Mouse (Mus musculus) layer of hippocampus, adult 18-20 months (tissue): ENCODE measurements around the gene Sec16b. TPM values are rescaled to one million over a fixed set of nuclear protein-coding genes. Genes with fewer than 3 reads are reported as not detected.

Experiments used
- DNase-seq, 2 experiments: peaks; one replicate each; pipeline ENCODE4 v3.0.0; 2022; ENCODE audit warnings: low spot score in 2 of 2
- total RNA-seq, 2 experiments: library from RNA; stranded (reverse); gene quantifications; 2 replicates each; pipeline ENCODE4 v1.2.3; 2021

The Sec16b gene
- total RNA-seq, 2 experiments from 2014 or later: 0.32 to 0.46 TPM

DNA sequence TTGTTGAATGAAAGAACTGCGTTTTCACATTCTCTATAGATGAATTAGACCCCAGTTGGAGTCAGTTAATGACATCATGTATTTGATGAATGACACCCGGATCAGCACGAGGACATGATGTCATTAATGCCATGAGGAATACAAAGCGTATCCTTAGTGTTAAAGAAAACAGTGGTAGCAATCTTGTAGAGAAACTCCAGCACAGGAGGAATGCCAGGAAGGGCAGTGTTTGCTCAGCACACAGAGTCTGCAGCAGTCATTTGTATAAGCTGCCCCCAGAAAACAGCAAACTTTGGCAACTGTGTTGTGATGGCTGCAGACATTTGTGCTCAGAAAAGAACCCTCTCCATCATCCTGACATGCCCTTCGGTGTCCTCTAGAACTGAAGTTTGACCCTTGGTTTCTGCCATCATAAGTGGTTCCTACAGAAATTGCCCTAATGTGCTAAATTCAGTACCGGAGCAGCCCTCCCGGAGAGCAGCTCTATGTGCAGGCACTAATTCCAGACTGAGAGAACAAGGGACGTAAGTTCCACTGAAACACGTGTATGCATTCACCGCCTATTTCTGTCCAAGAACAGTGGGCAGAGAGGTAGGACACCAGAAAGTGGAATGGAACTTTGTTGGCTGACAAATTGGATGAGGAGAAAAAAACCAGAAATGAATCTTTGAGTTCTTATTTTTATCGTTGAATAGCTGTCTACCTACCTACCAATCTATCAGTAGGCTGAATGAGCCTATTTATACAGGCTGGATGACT, 6.3 kb downstream of the Sec16b start:
- no peak for DNase-seq

DNA sequence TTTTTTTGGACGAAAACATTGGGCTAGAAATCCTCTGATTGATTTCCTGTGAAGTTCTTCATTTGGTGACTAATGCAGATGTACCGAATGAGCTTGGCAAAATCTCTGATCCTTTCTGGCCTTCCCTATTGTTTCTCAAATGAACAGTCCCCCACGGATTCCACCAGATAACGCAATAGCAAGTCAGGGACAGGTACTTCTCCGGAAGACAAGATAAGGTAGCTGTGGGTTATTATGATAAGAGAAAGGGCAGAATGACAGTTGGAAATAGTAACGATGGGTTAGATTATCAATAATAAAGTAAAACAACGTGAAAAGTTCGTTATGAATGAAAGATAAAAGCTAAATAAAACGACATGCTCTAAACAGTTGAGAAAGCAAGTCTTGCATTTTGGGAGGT, 7.0 kb downstream of the Sec16b start:
- no peak for DNase-seq

- no peak for DNase-seq
These were observed 7.8 kb downstream of the Sec16b start for GRCm38 (mm10) chr1:157514298-157514697.

- no peak for DNase-seq
These were observed 10.6 kb downstream of the Sec16b start for GRCm38 (mm10) chr1:157516838-157517808.

GRCm38 (mm10) chr1:157518111-157518523, 11.6 kb downstream of the Sec16b start:
- DNase-seq: peak; percentile 77 to 90

DNA sequence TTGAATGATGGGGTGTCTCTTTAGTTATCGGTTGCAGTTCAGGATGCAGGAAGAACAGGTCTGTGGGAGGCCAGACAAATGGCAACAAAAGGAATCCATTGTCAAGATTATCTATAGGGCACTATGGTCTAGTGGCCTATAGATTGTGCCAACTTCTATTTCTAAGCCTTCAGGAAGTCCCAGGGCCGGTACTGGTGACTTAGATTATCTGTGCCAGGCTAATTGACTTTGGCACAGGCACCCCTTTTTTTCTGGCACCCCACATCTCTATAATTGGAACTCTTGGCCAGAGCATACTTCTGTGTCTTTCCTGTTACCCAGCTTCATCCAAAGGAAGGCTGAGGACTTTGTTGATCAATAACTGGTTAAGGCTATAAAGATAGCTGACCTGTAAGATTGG, 12.9 kb downstream of the Sec16b start:
- no peak for DNase-seq

- no peak for DNase-seq
These were observed 15.8 kb downstream of the Sec16b start for GRCm38 (mm10) chr1:157522322-157522721.

GRCm38 (mm10) chr1:157524775-157525174, 18.2 kb downstream of the Sec16b start:
- DNase-seq: no peak

DNA sequence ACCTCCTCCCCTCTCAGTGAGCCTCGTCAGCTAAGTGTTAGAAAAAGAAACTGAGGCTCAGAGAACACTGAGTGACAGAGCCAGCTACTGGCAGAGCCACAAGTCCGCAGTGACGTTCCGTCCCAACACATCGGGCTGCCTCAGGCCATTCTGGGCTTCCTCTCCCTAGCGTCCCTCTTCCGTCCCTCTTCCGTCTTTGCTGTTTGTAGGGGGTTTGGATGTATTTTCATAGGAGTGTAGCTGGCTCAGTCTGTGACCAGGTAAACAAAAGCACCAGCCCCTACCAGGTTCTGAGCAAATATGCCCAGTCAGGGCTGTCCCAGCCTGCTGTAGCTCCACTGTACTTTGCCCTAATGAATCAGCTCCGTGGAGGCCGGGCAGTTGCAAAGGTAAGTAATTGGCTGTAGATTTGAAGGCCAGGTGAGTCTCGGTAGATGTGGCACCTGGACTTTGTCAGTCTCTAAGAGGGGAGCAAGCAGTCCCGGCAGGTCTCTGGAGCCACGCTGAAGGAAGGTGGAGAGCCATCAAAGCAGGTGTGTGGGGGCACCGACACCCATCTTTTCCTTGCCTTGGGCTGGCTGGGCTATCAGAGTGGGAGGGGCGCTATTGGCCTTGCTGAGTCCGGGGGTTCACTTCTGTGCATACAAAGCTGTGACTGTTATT, 19.3 kb downstream of the Sec16b start:
- no peak for DNase-seq

- no peak for DNase-seq
These were observed 20.1 kb downstream of the Sec16b start for GRCm38 (mm10) chr1:157526625-157527024.

DNA sequence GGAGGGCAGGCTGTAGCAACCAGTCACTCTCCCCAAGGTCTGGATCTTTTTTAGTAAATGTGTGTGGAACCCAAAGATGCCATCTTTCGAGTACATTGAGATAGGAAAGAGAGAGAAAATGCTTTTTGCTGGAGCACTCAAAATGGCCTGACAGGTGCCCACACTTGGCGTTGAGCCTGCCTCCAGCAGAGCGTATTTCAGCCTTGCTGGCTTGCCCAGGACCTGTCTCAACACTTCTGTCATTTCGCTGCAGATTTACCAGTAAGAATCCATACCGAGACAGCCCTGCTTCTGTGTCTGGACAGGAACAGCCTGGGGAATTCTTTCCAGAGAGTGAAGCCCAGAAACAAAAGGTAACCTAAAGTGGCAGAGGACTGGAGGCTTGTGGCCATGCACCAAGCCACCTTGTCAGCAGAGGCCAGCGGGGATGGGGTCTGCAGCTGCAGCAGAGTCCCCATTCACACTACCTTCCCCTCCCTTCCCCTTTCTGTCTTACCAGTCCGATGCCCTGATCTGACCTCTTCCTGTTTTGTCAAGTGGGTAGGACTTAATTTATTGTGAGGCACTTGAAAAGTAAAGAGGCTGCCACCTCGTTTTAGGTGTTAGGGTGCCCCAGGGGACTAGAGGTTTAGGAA, 26.4 kb downstream of the Sec16b start:
- no peak for DNase-seq

GRCm38 (mm10) chr1:157535571-157535970, 29.0 kb downstream of the Sec16b start:
- DNase-seq: no peak

DNA sequence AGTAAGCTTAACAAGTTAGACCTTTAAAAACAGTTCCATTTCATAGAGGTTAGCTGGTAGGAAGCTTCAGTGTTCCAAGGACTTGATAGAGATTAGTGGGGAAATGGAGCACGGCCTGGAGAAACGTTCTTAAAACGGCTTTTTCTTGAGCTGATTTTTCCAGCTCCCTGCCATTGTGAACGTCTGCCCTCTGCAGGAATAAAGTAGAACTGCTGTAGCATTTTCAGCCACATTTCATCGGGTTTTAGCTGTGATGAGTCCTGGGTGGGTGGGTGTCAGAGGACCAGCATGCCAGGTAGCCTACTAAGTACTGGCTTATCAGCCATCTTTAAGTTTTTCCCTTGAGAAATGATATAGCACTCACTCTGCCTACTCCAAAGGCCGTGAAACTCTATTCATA, 29.9 kb downstream of the Sec16b start:
- DNase-seq: peak; percentile 32 to 85

DNA sequence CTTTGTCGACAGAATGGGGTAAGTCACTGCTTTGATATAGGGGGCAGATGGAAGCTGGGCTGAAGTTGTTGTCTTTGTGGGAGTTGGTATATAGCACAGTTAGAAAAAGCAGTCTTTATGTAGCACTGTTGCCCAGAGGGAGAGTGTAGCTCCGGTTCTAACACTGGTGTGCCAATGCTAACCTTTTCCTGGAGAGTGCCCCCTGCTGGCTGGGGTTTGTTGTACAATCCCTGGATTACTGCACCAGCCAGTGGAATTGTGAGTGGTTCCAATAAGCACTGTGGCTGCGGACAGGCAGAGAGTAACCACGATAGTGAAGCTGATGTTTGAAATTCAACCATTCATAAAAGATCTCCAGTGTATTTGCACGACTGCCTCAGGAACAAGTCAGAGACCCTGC, 31.1 kb downstream of the Sec16b start:
- no peak for DNase-seq

GRCm38 (mm10) chr1:157545056-157545455, 38.5 kb downstream of the Sec16b start:
- DNase-seq: no peak

- DNase-seq: no peak
These were observed 41.1 kb downstream of the Sec16b start for GRCm38 (mm10) chr1:157547658-157548057.

GRCm38 (mm10) chr1:157549721-157550120, 43.2 kb downstream of the Sec16b start:
- DNase-seq: no peak

GRCm38 (mm10) chr1:157552749-157553451, 46.4 kb downstream of the Sec16b start:
- peak; percentile 72 to 89 for DNase-seq

DNA sequence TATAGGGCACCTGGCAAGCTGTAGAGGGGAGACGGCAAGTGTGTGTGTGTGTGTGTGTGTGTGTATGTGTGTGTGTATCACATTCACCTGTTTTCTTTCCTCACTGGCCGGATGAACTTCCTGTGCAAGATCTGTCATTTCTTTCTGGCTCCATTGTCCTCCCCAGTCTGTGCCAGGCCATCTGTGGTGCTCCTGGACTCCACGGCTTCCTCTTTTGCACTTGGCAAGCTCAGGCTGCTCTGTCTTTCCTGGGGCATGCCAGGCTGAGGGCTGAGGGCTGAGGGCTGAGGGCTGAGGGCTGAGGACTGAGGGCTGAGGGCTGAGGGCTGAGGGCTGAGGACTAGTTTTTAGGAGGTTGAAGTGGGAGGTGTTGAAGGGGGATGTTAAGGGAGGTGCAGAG, 47.6 kb downstream of the Sec16b start:
- DNase-seq: peak in 1 of 2 experiments; percentile 32
